Mouse (Mus musculus) midbrain, embryonic 11.5 days (tissue): ENCODE data around the gene Arhgap18. TPM values are rescaled to one million over a fixed set of nuclear protein-coding genes. Genes with fewer than 3 reads are reported as not detected.
A peak's percentile ranks its signal among the peaks of the same experiment; 100 is the strongest.
"Not testable (repeated sequence)": the region's sequence is repeated elsewhere in the genome, so short reads cannot be mapped to it uniquely, and the experiment has no call there.

Experiments
- ATAC-seq: fragments of 200-750 bp; cut with Nextera tagmentation; 2 replicates; pipeline ENCODE4 v1.8.0; 2017; ENCODE audit warnings: moderate TSS enrichment, moderate library complexity; ENCODE audit not compliant: low FRiP score
- DNase-seq: peaks from one replicate; pipeline ENCODE4 v3.0.0; 2015; ENCODE audit warnings: low spot score; ENCODE audit errors: missing footprints
- H3K27ac ChIP-seq: fragments of 300-500 bp; sonication (generic); 2 replicates; pipeline ENCODE4 v1.5.1; 2014; ENCODE audit warnings: low read depth, low read length
- H3K27me3 ChIP-seq: fragments of 300-500 bp; sonication (generic); 2 replicates; pipeline ENCODE4 v1.6.1; 2014; ENCODE audit warnings: mild to moderate bottlenecking, low read length, moderate library complexity, mixed read lengths; ENCODE audit not compliant: control insufficient read depth, insufficient read depth
- H3K36me3 ChIP-seq: fragments of 300-500 bp; sonication (generic); 2 replicates; pipeline ENCODE4 v1.6.1; 2014; ENCODE audit warnings: mild to moderate bottlenecking, low read length, moderate library complexity, mixed read lengths; ENCODE audit not compliant: control insufficient read depth, insufficient read depth
- H3K4me1 ChIP-seq: fragments of 300-500 bp; sonication (generic); 2 replicates; pipeline ENCODE4 v1.6.1; 2014; ENCODE audit warnings: low read length; ENCODE audit not compliant: control insufficient read depth, insufficient read depth
- H3K4me2 ChIP-seq: fragments of 300-500 bp; sonication (generic); 2 replicates; pipeline ENCODE4 v1.6.1; 2014; ENCODE audit warnings: mild to moderate bottlenecking, moderate library complexity
- H3K4me3 ChIP-seq: fragments of 300-500 bp; sonication (generic); 2 replicates; pipeline ENCODE4 v1.5.1; 2014; ENCODE audit warnings: low read depth, low read length
- H3K9ac ChIP-seq: fragments of 300-500 bp; sonication (generic); 2 replicates; pipeline ENCODE4 v1.6.1; 2014; ENCODE audit warnings: low read length
- H3K9me3 ChIP-seq: fragments of 300-500 bp; sonication (generic); 2 replicates; pipeline ENCODE4 v1.6.1; 2016; ENCODE audit warnings: low read length; ENCODE audit not compliant: control insufficient read depth
- WGBS: fragments of 180-500 bp; shearing (Covaris S2); extraction: QIAGEN DNeasy Blood & Tissue Kit; methylation state at CpG from one replicate; pipeline ENCODE4 v1.1.7; 2014; 5-methylcytosine and 5-hydroxymethylcytosine counted together
- polyA plus RNA-seq: library from polyadenylated mRNA; unstranded; fragments of >200 nt; fragmentation: Nextera tagmentation; extraction: Ambion mirVana; gene quantifications from 2 replicates; pipeline ENCODE4 v1.2.1, GENCODE M21; 2014

Gene Arhgap18
- polyA plus RNA-seq, 1 experiment from 2014 or later: 14.9 TPM

GRCm38 (mm10) chr10:26895726-26896125, 142.5 kb downstream of the Arhgap18 start:
- Histone ChIP-seq H3K4me2 (no peak overlapping the region), H3K27me3 (no peaks in the 10 kb centered on the region), H3K36me3 (no peaks in the 10 kb centered on the region), H3K4me1 (no peaks in the 10 kb centered on the region), H3K9me3 (no peaks in the 10 kb centered on the region), H3K4me3 (no peak overlapping the region), H3K9ac (no peak overlapping the region), H3K27ac (no peak overlapping the region)
- 80% methylated on average over 6 of the region's 6 CpGs for WGBS
- ATAC-seq: no peak
- peak; percentile 41 for DNase-seq

DNA sequence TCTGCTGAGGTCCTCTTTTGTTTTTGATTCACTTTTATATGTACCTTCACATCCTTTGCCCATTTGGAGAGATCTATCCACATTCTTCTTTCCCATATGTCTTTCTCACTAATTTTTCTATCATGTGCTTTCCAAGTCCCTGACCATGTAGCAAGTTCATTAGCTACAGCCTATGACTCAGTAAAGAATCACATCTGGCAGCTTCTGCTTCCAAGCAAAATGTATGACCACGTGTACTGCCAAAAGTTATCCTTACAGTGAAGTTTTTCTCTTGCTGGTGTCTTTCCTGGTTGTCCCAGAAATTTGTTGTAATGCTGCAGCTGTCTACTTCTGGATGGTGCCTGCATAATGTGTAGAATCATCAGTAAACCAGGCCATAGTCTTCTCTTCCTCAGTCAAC, 147.2 kb downstream of the Arhgap18 start:
- ATAC-seq: no peak
- no peak for DNase-seq
- no peaks in the 10 kb centered on the region for H3K27me3 ChIP-seq
- H3K9ac ChIP-seq: no peak overlapping the region
- no peak overlapping the region for H3K27ac ChIP-seq
- H3K9me3 ChIP-seq: no peaks in the 10 kb centered on the region
- no peaks in the 10 kb centered on the region for H3K4me1 ChIP-seq
- no peak overlapping the region for H3K4me3 ChIP-seq
- no peak overlapping the region for H3K4me2 ChIP-seq
- no peaks in the 10 kb centered on the region for H3K36me3 ChIP-seq
- 86% methylated on average over 1 of the region's 1 CpGs for WGBS

GRCm38 (mm10) chr10:26903781-26904180, 150.6 kb downstream of the Arhgap18 start:
- Histone ChIP-seq H3K4me2 (no peak overlapping the region), H3K4me3 (no peak overlapping the region), H3K36me3 (no peaks in the 10 kb centered on the region), H3K27ac (no peak overlapping the region), H3K9me3 (no peaks in the 10 kb centered on the region), H3K9ac (no peak overlapping the region), H3K27me3 (no peaks in the 10 kb centered on the region), H3K4me1 (no peaks in the 10 kb centered on the region)
- 67% methylated on average over 1 of the region's 1 CpGs for WGBS
- DNase-seq (no peak), ATAC-seq (no peak)

DNA sequence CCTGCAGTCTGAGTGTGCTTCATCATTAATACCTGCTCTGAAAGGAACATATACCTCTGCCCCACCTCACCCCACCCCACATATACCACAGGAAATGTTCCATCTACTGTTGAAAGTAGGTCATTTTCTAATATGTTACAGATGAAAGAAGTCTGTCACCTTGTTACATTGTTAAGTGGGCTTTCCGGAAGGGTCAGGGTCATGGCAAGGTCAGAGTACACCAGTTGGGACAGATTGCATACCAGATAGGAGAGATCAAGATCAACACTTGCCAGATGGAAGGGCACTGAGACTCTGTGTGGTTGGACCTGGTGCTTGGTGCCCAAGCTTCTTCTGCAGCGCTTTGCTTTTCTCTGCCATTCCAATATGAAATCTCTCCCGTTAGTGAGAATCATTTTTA, 158.0 kb downstream of the Arhgap18 start:
- H3K27ac ChIP-seq: no peak overlapping the region
- no peaks in the 10 kb centered on the region for H3K4me1 ChIP-seq
- H3K4me3 ChIP-seq: no peak overlapping the region
- ATAC-seq (no peak), DNase-seq (no peak)
- 90% methylated on average over 3 of the region's 3 CpGs for WGBS
- no peak overlapping the region for H3K9ac ChIP-seq
- H3K36me3 ChIP-seq: no peaks in the 10 kb centered on the region
- no peak overlapping the region for H3K4me2 ChIP-seq
- no peaks in the 10 kb centered on the region for H3K27me3 ChIP-seq
- no peaks in the 10 kb centered on the region for H3K9me3 ChIP-seq

GRCm38 (mm10) chr10:26912112-26912797, 159.0 kb downstream of the Arhgap18 start:
- DNase-seq (no peak), ATAC-seq (no peak)
- Histone ChIP-seq H3K4me3 (no peak overlapping the region), H3K4me2 (no peak overlapping the region), H3K27ac (no peak overlapping the region), H3K9me3 (no peaks in the 10 kb centered on the region), H3K36me3 (no peaks in the 10 kb centered on the region), H3K9ac (no peak overlapping the region), H3K4me1 (no peaks in the 10 kb centered on the region), H3K27me3 (no peaks in the 10 kb centered on the region)
- WGBS: 71% methylated on average over 7 of the region's 7 CpGs

DNA sequence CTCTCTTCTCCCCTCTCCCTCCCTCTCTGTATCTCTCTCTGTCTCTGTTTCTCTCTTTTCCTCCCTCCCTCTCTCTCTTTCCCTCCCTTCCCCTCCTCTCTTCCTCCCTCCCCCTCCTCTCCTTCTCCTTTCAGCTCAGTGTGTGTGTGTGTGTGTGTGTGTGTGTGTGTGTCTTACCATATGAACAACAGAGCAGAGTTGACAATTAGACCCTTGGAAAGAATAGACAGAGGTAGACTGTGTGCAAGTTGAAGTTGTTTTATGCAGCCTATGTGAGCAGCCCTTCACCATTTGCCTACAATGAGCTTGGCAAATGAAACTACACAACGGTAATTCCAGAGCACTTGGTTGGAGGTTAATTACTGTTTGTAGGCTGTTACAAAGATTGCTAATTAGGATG, 159.6 kb downstream of the Arhgap18 start:
- Histone ChIP-seq H3K4me2 (no peak overlapping the region), H3K36me3 (no peaks in the 10 kb centered on the region), H3K27ac (no peak overlapping the region), H3K9ac (no peak overlapping the region), H3K27me3 (no peaks in the 10 kb centered on the region), H3K9me3 (no peaks in the 10 kb centered on the region), H3K4me3 (no peak overlapping the region), H3K4me1 (no peaks in the 10 kb centered on the region)
- ATAC-seq (no peak), DNase-seq (no peak)
- 85% methylated on average over 1 of the region's 1 CpGs for WGBS

- DNase-seq: peak; percentile 86
- no peaks in the 10 kb centered on the region for H3K27me3 ChIP-seq
- no peak overlapping the region for H3K27ac ChIP-seq
- H3K4me1 ChIP-seq: peaks cover 2% of the 10 kb centered on the region; the same call in 1 of the 2 replicates
- H3K4me3 ChIP-seq: no peak overlapping the region
- no peak overlapping the region for H3K9ac ChIP-seq
- no peaks in the 10 kb centered on the region for H3K36me3 ChIP-seq
- peak; percentile 58; the same call in 1 of the 2 replicates for ATAC-seq
- H3K4me2 ChIP-seq: no peak overlapping the region
- H3K9me3 ChIP-seq: no peaks in the 10 kb centered on the region
- 47% methylated on average over 5 of the region's 5 CpGs for WGBS
Observed at GRCm38 (mm10) chr10:26919307-26919977, 166.2 kb downstream of the Arhgap18 start.

DNA sequence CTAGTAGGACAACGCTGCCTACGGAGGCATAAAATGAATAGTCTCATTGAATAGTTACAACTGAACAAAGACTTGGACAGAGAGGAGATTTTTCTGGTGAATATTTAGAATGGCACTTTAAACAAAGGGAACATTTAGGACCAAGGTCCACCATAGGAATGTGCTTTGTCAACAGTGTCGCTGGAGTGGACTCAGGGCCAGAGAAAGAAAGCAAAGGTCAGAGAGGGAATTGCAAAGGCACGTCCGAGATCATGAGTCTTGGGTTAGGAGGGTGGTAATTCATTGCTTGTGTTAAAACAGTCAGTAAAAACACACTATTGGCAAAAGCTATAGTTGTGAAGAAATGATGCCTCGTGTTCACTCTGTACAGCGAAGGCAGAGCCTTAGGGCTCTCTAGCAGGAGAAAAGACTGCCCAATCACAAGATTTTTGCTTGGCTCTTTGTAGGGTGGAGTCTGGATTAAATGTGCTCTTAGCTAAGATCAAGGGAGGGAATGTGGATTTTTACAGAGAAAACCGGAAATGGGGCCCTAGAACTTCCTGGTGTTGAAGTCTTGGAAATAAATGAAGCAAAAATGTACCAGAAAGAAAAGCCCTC, 167.3 kb downstream of the Arhgap18 start:
- DNase-seq: peak; percentile 82

GRCm38 (mm10) chr10:26936056-26936455, 182.8 kb downstream of the Arhgap18 start:
- H3K4me3 ChIP-seq, H3K9ac ChIP-seq, H3K36me3 ChIP-seq, H3K4me1 ChIP-seq, H3K27me3 ChIP-seq, H3K4me2 ChIP-seq, H3K27ac ChIP-seq, ATAC-seq, H3K9me3 ChIP-seq, DNase-seq: not testable (repeated sequence)
- 88% methylated on average over 6 of the region's 6 CpGs for WGBS

More for the DNA sequence above, 167.3 kb downstream of the Arhgap18 start:
- Histone ChIP-seq H3K27ac (no peak overlapping the region), H3K4me3 (no peak overlapping the region), H3K27me3 (no peaks in the 10 kb centered on the region), H3K4me1 (peaks cover 2% of the 10 kb centered on the region; the same call in 1 of the 2 replicates), H3K9ac (no peak overlapping the region), H3K36me3 (no peaks in the 10 kb centered on the region), H3K4me2 (no peak overlapping the region), H3K9me3 (no peaks in the 10 kb centered on the region)
- no peak; the same call in 1 of the 2 replicates for ATAC-seq
- WGBS: 44% methylated on average over 8 of the region's 8 CpGs
